Mouse (Mus musculus): ENCODE data around the gene Arglu1.

Gene Arglu1

GRCm38 (mm10) chr8:8690146-8691092, at the start of gene Arglu1:
Gene Arglu1 (minus strand): TSS chr8:8690521.
- no peak; the same call in 1 of the 2 replicates for TF ChIP-seq GATA4 (IDR thresholded peaks at IDR 0.05; ENCODE audit: insufficient replicate concordance, low read length)

- TF ChIP-seq GATA4 (IDR thresholded peaks at IDR 0.05; ENCODE audit: insufficient replicate concordance, low read length), result no peak
Measured at GRCm38 (mm10) chr8:8737271-8737670, 47.0 kb upstream of the Arglu1 start.

GRCm38 (mm10) chr8:8736826-8737225, 46.5 kb upstream of the Arglu1 start:
- TF ChIP-seq GATA4 (IDR thresholded peaks at IDR 0.05; ENCODE audit: insufficient replicate concordance, low read length), result no peak

- no peak for TF ChIP-seq GATA4 (IDR thresholded peaks at IDR 0.05; ENCODE audit: insufficient replicate concordance, low read length)
Measured at GRCm38 (mm10) chr8:8733804-8734203, 43.5 kb upstream of the Arglu1 start.

GRCm38 (mm10) chr8:8728643-8729042, 38.3 kb upstream of the Arglu1 start:
- TF ChIP-seq GATA4 (IDR thresholded peaks at IDR 0.05; ENCODE audit: insufficient replicate concordance, low read length), result no peak

GRCm38 (mm10) chr8:8726547-8726946, 36.2 kb upstream of the Arglu1 start:
- TF ChIP-seq GATA4 (IDR thresholded peaks at IDR 0.05; ENCODE audit: insufficient replicate concordance, low read length), result no peak

- TF ChIP-seq GATA4 (IDR thresholded peaks at IDR 0.05; ENCODE audit: insufficient replicate concordance, low read length), result no peak
Measured at GRCm38 (mm10) chr8:8704813-8705212, 14.5 kb upstream of the Arglu1 start.

GRCm38 (mm10) chr8:8703668-8704067, 13.3 kb upstream of the Arglu1 start:
- TF ChIP-seq GATA4 (IDR thresholded peaks at IDR 0.05; ENCODE audit: insufficient replicate concordance, low read length), result no peak

- TF ChIP-seq GATA4 (IDR thresholded peaks at IDR 0.05; ENCODE audit: insufficient replicate concordance, low read length), result no peak
Measured at GRCm38 (mm10) chr8:8700821-8701220, 10.5 kb upstream of the Arglu1 start.

- no peak for TF ChIP-seq GATA4 (IDR thresholded peaks at IDR 0.05; ENCODE audit: insufficient replicate concordance, low read length)
Measured at GRCm38 (mm10) chr8:8700229-8700628, 9.9 kb upstream of the Arglu1 start.

- no peak for TF ChIP-seq GATA4 (IDR thresholded peaks at IDR 0.05; ENCODE audit: insufficient replicate concordance, low read length)
Measured at GRCm38 (mm10) chr8:8689454-8690145, 721 bp downstream of the Arglu1 start.

GRCm38 (mm10) chr8:8688823-8689453, 1.4 kb downstream of the Arglu1 start:
- TF ChIP-seq GATA4 (IDR thresholded peaks at IDR 0.05; ENCODE audit: insufficient replicate concordance, low read length), result no peak

- no peak for TF ChIP-seq GATA4 (IDR thresholded peaks at IDR 0.05; ENCODE audit: insufficient replicate concordance, low read length)
Measured at GRCm38 (mm10) chr8:8685517-8685916, 4.8 kb downstream of the Arglu1 start.

- TF ChIP-seq GATA4 (IDR thresholded peaks at IDR 0.05; ENCODE audit: insufficient replicate concordance, low read length), result no peak
Measured at GRCm38 (mm10) chr8:8682697-8683096, 7.6 kb downstream of the Arglu1 start.

- no peak for TF ChIP-seq GATA4 (IDR thresholded peaks at IDR 0.05; ENCODE audit: insufficient replicate concordance, low read length)
Measured at GRCm38 (mm10) chr8:8678236-8678635, 12.1 kb downstream of the Arglu1 start.

GRCm38 (mm10) chr8:8674864-8675263, 15.5 kb downstream of the Arglu1 start:
- TF ChIP-seq GATA4 (IDR thresholded peaks at IDR 0.05; ENCODE audit: insufficient replicate concordance, low read length), result no peak

Data from liver, adult (tissue).